Mouse (Mus musculus): ENCODE results near the gene Dmrt2.

Gene Dmrt2

DNA sequence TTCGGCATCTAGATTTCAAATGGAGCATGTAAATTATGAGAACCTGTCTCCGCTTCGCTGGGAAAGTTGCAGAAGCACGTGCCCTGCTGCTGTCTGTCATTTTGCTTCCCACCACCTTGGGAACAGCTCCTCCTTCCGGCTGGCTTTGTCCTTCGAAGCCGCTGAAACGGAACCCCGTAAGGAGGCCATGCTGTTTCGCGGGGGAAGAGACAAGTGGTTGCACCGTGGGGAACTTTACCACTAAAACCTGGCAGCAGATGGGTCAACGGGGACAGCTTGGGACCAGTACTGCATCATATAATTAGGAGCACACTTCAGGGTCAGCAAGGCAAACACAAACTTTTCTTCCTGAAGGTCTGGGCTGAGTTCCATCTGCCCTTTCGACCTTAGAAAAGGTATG, 26.6 kb downstream of the Dmrt2 start:
- DNase-seq: no peak

DNA sequence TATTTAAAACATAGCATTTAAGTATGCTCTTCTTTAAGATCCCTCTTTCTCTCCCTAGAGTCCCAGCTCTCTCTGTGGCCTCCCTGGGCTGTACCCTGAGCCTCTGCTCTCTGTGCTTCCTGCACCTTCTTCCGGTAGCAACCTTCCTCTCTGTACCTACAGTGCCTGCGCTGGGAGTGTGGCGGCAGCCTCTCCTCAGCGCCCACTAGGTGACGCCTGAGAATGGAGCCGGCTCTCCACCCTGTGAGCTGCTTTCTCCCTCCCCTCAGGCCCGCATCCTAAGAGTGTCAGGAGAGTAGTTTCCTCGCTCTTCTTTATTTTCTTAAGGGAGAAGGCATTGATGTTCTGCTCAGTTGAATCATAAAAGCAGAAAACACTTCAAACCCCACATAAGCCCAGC, 41.2 kb downstream of the Dmrt2 start:
- no peak for DNase-seq

DNA sequence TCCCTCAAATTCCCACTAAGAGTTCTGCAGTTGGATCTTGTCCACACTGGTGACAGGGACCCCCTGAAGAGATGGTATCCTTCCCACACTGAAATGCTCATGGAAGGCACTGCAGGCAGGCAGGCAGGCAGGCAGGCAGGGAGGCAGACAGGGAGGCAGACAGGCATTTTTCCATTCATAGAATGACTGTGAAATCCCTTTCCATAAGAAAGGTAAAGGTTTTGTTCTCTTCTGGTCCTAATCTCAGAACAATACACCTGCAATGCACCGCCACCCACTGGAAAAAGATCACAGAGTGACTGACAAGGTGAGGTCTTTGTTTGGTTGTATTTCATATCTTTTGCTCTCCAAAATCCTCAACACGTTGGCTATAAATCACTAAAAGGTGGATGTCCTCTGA, 42.7 kb downstream of the Dmrt2 start:
- DNase-seq: no peak

DNA sequence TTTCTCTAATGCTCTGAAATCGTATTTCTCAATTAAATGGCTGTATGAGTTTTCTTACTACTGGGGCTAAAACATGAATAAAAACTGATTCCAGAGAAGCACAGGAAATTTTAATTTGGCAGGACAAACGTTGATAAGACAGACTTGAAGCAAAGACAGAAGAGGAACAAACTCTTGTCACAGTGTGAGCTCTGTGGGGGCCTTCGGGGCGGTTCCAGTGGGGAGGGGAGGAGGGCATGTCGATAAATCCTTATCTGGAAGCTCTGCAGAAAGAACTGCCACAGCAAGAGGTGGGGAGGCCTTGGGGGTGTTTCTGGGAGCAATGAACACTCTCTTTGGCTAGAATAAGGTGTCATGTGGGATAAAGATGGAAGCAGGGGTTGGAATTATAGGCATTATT, 50.4 kb downstream of the Dmrt2 start:
- DNase-seq: no peak
